Mouse (Mus musculus) left cerebral cortex, adult 8-10 months (tissue): ENCODE data around the gene Prr12. TPM values are rescaled to one million over a fixed set of nuclear protein-coding genes. Genes with fewer than 3 reads are reported as not detected.
"Not testable (repeated sequence)": the region's sequence is repeated elsewhere in the genome, so short reads cannot be mapped to it uniquely, and the experiment has no call there.

ENCODE experiments used
- DNase-seq, 2 experiments: peaks; one replicate each; pipeline ENCODE4 v3.0.0; 2022; ENCODE audit warnings: low spot score in 2 of 2
- total RNA-seq, 4 experiments: library from RNA; stranded (reverse); gene quantifications; 2 replicates each; pipeline ENCODE4 v1.2.4; 2022

The Prr12 gene
- 10 to 100 TPM; 68.5 to 73.4 (median 71.5) TPM for total RNA-seq

DNA sequence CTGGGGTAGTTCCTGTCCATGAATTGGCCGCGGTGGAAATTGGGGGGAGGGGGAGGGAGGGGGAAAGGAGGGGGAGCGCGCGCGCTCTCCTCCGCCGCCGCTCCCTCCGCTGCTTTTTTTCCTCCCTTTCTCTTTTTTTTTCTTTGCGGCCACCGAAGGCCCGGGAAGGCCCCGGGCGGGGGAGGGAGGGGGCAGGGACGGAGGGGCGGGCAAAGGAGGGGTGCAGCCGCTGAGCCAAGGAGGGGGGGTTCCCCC lies at the start of gene Prr12:
Gene Prr12, minus strand, starts transcription at position 20 of the 255 bp plus-strand sequence.
- DNase-seq: no peak

- no peak for DNase-seq
Measured at GRCm38 (mm10) chr7:45102441-45102840, 49.8 kb upstream of the Prr12 start.

DNA sequence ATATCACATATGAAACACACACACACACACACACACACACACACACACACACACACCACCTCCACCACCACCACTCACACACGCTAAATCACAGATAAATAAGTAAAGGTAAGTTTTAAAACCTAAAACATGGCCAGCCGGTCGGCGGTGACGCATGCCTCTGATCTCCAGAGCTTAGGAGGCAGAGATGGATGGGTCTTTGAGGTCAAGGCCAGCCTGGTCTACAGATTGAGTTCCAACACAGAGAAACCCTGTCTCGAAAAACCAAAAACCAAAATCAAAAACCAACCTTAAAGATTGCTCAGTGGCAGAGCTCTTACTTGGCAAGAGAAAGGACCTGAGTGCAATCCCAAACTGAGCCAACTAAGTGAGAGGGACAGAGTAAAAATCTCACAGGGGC lies 47.4 kb upstream of the Prr12 start:
- no peak for DNase-seq

- no peak for DNase-seq
Measured at GRCm38 (mm10) chr7:45098541-45099240, 46.0 kb upstream of the Prr12 start.

- DNase-seq: no peak
Measured at GRCm38 (mm10) chr7:45097479-45097878, 44.8 kb upstream of the Prr12 start.

DNA sequence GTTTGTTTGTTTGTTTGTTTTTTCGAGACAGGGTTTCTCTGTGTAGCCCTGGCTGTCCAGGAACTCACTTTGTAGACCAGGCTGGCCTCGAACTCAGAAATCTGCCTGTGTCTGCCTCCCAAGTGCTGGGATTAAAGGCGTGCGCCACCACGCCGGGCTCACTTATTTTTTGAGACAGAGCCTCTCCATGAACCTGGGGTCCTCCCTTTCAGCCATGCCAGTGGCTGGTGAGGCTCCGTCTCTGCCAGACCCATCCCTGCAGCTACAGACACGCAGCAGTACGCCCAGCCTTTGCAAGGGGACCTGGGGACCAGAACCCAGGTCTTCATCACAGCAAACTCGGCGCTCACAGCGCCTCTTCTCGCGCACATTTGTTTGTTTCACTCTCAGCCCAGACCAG lies 43.3 kb upstream of the Prr12 start:
- DNase-seq: not testable (repeated sequence)

GRCm38 (mm10) chr7:45095367-45095766 lies 42.7 kb upstream of the Prr12 start:
- DNase-seq: no peak

DNA sequence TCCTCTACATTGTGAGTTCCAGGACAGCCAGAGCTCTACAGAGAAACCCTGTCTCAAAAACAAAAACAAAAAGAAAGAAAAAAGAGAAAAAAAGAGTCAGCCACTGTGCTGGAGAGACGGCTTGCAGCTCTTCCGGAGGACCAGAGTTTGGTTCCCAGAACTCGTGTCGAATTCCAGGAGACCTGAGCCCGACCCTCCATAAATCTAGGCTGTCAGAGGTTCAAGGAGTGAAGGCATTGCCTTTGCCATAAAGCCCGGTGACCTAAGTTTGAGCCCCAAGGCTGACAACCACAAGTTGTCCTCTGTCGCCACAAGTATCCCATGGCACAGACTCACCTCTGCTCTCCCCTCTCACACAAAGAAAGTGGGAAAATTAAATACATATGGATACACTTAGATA lies 41.4 kb upstream of the Prr12 start:
- DNase-seq: no peak

DNA sequence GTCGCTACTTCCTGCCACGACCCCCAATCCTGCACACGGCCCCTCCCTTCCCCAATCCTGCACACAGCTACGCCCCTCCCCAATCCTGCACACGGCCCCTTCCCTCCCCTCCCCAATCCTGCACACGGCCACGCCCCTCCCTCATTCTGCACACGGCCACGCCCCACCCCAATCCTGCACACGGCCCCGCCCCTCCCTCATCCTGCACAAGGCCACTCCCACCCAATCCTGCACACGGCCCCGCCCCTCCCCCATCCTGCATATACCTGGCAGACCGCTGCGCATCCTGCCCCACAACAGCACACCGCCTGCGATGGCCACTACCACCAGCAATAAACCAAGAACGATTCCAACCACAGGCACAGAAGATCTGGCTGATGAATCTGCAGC lies 40.8 kb upstream of the Prr12 start:
- no peak for DNase-seq

DNA sequence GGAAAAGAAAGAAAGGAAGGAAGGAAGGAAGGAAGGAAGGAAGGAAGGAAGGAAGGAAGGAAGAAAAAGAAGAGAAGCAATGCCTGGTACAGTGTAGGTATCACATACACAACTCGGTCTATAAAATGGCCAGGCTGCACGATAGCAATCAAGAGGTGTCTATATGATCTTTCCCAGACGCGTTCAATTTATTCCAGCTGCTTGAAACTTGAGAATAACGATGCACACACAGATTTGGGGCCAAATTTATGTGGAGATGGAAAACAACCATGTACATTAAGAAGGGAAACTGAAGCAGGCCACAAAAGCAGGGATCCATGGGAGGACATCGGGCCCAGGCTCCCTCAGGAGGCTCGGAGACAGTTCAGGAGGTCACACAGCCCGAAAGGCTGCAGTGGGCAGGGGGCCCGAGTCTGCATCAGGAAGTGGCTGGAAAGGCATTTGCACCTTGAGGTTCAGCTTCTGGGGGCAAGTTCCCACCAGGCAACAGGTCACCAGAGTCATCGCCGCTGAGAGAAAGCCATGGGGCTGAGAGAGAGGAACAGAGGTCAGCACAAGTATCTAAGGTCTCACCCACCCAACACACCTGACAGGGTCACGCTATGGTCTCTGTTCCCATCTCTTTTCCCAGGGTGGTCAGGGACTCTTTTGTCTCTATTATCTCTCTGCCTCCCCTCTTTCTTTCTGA lies 40.3 kb upstream of the Prr12 start:
- no peak for DNase-seq

DNA sequence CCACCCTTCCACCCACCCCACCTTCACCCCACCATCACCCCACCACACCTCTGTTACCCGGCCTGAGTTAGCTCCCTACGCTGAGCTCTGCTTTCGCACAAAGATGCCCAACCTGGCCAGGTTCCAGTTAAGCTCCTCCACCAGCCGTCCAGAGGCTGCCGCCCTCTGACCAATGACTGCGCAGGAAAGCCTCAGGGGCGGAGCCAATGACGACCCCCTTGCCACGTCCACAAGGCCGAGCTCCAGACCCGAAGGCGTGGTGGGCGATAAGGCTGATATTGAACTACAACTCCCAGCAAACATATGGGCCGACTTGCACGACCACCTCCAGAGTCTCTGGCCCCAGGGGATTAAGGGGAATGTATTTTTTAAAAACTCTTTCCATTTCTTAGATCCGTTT lies 39.4 kb upstream of the Prr12 start, which contains the start of gene Rcn3:
Gene Rcn3, minus strand, starts transcription at position 174 of the 400 bp plus-strand sequence.
- DNase-seq: no peak

DNA sequence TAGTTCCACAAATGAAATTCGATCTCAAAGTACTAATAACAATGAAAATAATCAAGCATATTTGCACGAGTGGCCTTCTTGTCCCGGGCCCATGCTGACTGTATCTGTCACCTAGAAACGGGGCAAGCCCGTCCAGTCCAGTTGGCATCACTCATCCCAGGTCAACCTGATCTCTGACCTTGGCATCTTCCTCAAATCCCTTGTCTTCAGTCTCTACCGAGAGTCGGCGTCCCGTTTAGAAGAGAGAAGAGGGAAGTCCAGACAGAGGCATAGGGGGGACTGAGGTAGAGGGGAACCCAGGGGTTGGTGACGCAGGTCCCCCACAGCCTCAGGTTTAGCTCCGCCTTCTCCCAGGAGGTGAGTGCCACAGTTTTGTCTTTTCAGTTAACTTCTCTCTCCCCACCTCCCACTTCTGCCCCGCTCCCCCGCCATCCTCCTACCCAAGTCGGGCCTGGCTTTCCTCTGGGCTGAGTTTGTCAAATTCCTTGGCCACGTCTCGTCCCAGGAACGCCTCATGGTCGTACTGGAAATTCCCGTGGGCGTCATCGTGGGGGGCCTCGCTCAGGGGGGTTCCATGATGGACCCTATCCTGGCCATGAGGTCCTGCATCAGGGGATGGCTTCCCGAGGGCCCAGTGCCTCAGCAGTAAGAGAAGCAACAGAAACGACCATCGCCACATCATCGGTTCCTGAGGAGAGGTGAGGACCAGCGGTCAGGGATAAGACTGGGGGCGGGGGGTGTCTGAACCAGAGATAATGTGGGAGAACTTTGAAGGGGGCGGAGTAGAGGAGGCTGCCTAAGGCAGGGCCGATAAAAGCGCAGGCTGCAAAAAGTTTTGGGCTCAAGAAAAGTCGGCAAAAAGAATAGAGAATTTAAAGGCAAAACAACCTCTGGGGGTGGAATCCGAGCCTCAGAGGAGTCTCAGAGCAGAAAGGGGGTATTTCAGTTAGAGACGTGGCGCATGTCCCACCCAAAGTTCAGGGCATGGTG lies 38.6 kb upstream of the Prr12 start:
- DNase-seq: no peak

GRCm38 (mm10) chr7:45090251-45090977 lies 37.7 kb upstream of the Prr12 start:
- DNase-seq: no peak

- no peak for DNase-seq
Measured at GRCm38 (mm10) chr7:45088597-45088996, 35.9 kb upstream of the Prr12 start.

DNA sequence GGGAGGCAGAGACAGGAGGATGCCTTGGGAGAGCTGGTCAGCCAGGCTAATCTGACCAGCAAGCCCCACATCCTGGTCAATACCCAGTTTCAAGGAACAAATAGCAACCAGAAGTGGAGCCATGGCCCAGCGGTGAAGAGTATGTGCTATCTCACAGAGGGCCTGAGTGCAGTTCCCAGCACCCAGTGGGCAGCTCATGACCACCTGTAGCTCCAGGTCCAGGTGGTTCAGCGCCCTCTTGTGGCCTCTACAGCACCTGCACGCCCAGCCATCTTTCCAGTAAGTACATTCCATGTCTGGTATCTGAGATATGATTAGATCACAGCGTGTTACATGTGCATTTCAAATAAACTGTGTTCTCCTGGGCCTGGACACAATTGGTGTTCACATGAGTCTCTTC lies 33.4 kb upstream of the Prr12 start:
- no peak for DNase-seq

GRCm38 (mm10) chr7:45083300-45083890 lies 30.7 kb upstream of the Prr12 start:
- DNase-seq: no peak

DNA sequence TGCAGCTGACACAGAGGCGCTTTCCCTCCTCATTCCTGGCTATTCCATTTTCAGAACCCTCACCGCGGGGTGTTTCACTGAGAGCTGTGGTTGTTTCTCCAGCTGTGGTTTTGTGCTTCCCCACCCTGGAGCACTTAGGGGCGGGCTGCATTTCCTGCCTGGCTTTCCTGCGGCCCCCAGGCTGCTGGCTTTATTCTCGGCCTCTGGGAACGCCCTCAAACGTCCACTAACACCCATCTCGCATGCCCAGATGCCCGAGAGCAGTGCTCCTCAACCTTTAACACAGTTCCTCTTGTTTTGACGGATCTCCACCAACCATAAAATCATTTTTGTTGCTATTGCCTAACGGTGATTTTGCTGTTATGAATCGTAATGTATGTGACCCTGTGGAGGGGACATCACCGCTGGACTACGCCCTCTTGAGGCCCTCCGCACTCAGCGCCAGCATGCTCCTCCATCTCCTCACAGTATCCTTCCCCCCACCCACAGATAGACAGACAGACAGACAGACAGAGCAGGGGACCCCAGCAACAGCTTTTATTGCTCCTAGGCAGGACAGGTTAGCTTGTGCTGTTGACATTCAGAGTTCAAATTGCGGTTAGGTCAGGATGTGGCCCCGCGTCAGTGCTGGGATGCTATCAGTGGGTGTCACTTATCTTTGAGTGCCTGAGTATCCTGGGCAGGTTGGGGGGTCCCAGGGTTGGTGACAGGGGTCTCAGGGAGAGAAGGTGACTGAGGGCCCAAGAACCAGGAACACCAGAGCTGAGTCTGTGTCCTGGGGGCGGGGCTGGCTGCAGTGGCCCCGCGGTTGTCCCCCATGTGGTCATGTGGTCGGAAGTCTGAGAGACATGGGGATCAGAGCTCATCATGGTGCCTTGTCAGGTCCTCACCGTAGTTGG lies 30.0 kb upstream of the Prr12 start:
- no peak for DNase-seq

GRCm38 (mm10) chr7:45081016-45081415 lies 28.3 kb upstream of the Prr12 start:
- no peak for DNase-seq

DNA sequence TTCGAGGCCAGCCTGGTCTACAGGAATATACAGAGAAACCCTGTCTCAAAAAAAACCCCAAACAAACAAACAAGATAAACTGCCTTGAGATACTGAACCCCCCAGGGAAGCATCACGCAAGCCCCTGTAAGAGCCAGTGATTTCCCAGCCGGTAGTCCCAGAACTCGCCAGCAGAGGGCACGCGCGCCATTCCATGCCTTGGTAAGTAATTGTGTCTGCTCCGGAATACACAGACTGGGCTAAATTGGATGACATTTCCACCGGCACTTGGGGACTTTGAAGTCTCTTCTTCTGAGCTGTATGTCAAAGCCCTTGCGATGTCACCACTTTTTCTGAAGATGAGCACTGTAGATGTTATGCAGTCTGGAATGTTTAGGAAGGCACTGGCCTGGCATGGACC lies 27.2 kb upstream of the Prr12 start:
- peak; percentile 70 to 96 for DNase-seq

GRCm38 (mm10) chr7:45078513-45078912 lies 25.8 kb upstream of the Prr12 start:
- DNase-seq: no peak
